Mouse (Mus musculus) Patski (cell line): ENCODE data around the gene Rasgrp4. TPM values are rescaled to one million over a fixed set of nuclear protein-coding genes. Genes with fewer than 3 reads are reported as not detected.
"Not testable (repeated sequence)": the region's sequence is repeated elsewhere in the genome, so short reads cannot be mapped to it uniquely, and the experiment has no call there.

ENCODE experiments used
- ATAC-seq: fragments of 100-300 bp; one replicate; pipeline ENCODE4 v1.8.0; 2021
- CTCF ChIA-PET: fragments of 350-600 bp; sonication (Branson Sonifier 250); formaldehyde crosslinking; loops from one replicate; lab custom pipeline; 2022; ENCODE audit warnings: inconsistent platforms; lab: Charles Lee
- POLR2A ChIA-PET: fragments of 350-600 bp; sonication (Branson Sonifier 250); formaldehyde crosslinking; loops from one replicate; lab custom pipeline; 2022; ENCODE audit warnings: antibody characterized with exemption, inconsistent platforms; lab: Charles Lee
- DNase-seq: peaks from one replicate; pipeline ENCODE4 v3.0.0-alpha.2; 2011; ENCODE audit warnings: low read depth, low spot score
- H3K27me3 ChIP-seq: fragments of 371-371 bp; one replicate; pipeline ENCODE4 v1.5.1; 2021
- CTCF ChIP-seq: fragments of 100-300 bp; IDR thresholded peaks from one replicate; pipeline ENCODE4 v1.5.1; 2021
- in situ Hi-C: fragments of 300-500 bp; cut with MboI; formaldehyde crosslinking; loops from 3 replicates; pipeline ENCODE4 v1.11.1; 2018; ENCODE audit warnings: low pct_unique_long_range_greater_than_20kb, mixed read lengths
- polyA plus RNA-seq: library from polyadenylated mRNA; unstranded; gene quantifications from one replicate; pipeline ENCODE4 v1.2.3, GENCODE M21; 2021

The Rasgrp4 gene
- polyA plus RNA-seq, 1 experiment from 2014 or later, result 0.05 TPM

DNA sequence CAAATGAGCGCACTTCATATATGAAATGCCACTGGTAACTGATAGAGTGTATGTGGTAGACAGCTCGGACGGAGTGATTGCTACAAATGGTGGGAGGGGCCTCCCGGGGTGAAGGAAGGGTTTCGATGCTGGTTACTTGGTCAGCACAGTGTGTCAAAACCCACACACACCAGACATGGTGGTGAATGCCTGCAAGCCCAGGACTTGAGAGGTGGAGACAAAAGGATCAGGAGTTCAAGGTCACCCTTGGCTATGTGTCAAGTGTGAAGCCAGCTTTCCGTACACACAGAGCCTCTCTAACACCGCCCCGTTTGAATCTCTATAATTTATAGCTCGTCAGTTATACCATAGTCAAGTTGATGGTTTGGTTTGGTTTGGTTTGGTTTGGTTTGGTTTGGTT is 11.8 kb upstream of the Rasgrp4 start:
- DNase-seq (no peak), ATAC-seq (no peak)
- in situ Hi-C loops, result loop anchor here (25.0 kb wide), 1 partner anchor 414 kb away; no protein-coding TSS in a partner anchor
- no peak for TF ChIP-seq CTCF
- peaks cover 4% of the 10 kb centered on the region for H3K27me3 ChIP-seq
- ChIA-PET CTCF (no interaction called here), POLR2A (no interaction called here)

DNA sequence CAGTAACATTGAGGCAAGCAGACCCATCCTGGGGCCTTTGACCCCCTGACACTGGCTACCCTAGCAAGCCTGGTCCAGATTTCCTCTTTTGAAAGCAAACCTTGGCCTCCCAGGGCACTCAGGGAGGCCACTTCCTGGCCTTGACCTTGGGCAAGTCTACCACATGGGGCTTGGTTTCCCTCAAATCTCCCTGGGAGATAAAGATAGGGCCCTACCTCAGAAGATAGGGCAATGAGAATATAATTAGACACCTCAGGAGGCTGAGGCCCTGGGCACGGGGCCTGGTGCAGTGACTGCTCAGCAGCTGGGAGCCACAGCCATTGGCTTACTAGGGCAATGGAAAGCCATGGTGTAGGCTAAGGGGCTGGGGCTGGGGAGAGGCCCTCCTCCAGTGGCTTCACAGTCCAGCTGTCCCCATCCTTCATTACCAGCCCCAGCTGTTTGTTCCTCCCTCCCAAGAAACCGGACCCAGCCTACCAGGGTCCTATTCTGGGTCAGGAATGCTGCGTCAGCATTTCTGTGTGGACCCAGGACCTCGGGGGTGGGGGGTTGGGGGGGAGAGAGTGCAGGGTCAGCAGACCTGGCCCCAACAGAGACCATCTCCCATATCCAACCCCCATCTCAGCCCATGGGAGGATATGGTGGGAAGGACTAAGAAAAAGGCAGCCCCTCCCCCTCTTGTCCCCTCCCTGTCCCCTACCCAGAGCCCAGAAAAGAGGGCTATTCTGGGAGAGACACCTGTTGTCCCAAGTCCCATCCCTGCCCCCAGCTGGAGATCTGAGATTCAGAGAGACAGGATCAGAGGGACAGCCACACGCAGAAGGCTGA is 10.9 kb upstream of the Rasgrp4 start:
- DNase-seq (no peak), ATAC-seq (no peak)
- TF ChIP-seq CTCF, result no peak
- POLR2A ChIA-PET, result no interaction called here
- in situ Hi-C loops, result loop anchor here (25.0 kb wide), 1 partner anchor 414 kb away; no protein-coding TSS in a partner anchor
- CTCF ChIA-PET, result no interaction called here
- H3K27me3 ChIP-seq, result peaks cover 4% of the 10 kb centered on the region

DNA sequence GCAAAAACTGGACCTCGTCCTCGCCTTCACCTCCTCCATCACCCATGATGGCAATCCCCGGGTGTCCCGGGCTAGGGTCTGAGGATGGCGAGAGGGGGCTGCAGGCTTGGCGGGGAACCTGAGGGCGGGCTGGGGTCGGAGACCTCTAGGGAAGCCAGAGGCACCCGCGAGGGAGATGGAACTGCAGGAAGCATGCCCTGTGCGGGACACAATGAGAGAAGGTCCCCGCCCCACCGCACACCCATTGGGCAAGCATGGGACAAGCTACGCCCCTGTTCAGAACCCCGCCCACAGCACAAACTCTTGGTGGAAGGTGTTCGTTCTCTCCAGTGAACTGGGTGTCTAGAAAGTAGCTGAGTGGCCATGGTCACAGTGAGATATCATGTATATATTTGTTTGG is 9.7 kb upstream of the Rasgrp4 start, which contains the start of gene Ryr1:
Gene Ryr1, minus strand, starts transcription at position 210 of the 400 bp plus-strand sequence.
- ATAC-seq, result peak; percentile 65
- in situ Hi-C loops, result loop anchor here (5.0 to 25.0 kb wide), 2 partner anchors 167 to 412 kb away; no protein-coding TSS in a partner anchor
- ChIA-PET CTCF (interaction anchor here (2.0 to 2.1 kb wide), 2 partner anchors 21 to 119 kb away, joined by 5 to 10 read pairs; no protein-coding TSS in a partner anchor), POLR2A (no interaction called here)
- DNase-seq, result no peak
- H3K27me3 ChIP-seq, result no peaks in the 10 kb centered on the region
- no peak for TF ChIP-seq CTCF

DNA sequence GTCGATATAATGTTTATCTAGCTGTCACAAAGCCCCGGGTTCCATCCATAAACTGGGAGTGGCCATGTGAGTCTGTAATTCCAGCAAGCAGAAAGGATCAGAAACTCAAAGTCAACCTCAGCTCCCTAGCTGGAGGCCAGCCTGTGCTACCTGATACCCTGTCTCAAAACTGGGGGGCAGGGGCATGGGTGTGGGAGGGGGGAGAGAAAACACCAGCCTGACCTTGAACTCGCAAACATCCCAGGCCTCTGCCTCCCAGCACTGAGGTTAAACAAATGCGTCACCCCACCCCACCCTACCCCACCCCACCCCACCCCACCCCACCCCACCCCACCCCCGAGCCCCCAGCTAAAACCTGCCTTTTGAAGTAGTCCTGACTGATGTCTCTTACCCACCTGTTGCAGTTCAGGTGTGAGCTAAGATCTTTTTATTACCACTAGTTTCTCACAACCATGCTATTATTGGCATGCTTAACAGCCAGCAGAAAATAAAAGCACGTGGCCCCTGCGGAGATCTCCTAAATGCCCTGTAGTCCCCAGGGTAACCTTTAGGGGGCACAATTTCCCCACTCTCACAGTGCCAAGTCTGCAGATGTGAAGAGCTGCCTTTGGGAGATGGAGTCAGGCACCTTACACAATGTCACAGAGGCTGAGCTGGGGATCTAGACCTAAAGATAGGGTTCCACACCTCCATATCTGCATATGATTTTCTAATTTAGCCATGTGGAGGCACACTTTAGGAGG is 8.3 kb upstream of the Rasgrp4 start:
- ChIA-PET POLR2A (no interaction called here), CTCF (interaction anchor here (0.6 to 2.1 kb wide), 10 partner anchors 20 to 175 kb away, joined by 3 to 12 read pairs (median 4); no protein-coding TSS in a partner anchor)
- TF ChIP-seq CTCF, result peak; percentile 86
- DNase-seq (peak; percentile 24), ATAC-seq (no peak)
- in situ Hi-C loops, result loop anchor here (5.0 kb wide), 1 partner anchor 166 kb away; no protein-coding TSS in a partner anchor
- H3K27me3 ChIP-seq, result no peaks in the 10 kb centered on the region

DNA sequence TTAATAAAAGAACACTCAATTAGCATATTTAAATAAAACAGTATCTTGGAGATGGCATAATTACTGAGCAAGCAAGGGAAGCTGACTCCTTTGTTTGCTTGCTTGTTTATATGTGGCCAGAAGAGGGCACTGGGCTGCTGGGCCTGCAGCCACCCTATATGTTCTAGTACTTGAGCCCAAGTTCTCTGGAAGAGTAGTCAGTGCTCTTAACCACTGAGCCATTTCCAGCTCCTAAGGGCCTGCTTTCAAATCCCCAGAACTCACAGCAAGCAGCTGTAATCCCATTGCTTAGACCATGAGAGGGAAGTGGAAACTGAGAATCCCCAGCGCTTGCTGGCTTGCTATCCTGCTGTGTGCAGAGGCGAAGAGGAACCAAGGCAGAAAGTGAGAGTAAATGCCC is 5.9 kb upstream of the Rasgrp4 start:
- ChIA-PET POLR2A (no interaction called here), CTCF (interaction anchor here (0.9 to 2.6 kb wide), 3 partner anchors 32 to 172 kb away, joined by 4 to 8 read pairs (median 4); no protein-coding TSS in a partner anchor)
- in situ Hi-C loops, result loop anchor here (5.0 kb wide), 1 partner anchor 164 kb away; no protein-coding TSS in a partner anchor
- no peak for ATAC-seq
- TF ChIP-seq CTCF, result peak; percentile 70
- peaks cover 4% of the 10 kb centered on the region for H3K27me3 ChIP-seq
- DNase-seq, result no peak

DNA sequence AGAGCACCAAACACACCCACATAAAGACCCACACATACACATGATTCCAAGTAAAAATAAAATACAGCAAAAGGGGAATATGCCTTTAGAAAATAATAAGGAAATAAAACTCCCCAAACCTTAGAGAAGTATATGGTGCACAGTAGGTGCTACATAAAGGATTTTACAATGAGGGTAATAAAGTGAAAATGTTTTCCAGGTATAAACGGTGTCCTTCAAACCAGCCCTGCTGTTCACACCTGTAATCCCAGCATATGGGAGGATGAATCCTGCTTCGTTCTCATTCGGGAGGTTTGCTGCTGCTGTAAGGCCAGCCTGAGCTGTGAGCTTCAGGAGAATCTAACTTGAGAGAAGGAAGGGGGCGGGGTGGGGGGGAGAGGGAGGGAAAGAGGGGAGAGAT is 421 bp upstream of the Rasgrp4 start:
- DNase-seq (no peak), ATAC-seq (no peak)
- in situ Hi-C loops, result no loop called here
- no peak for TF ChIP-seq CTCF
- ChIA-PET CTCF (no interaction called here), POLR2A (no interaction called here)
- peaks cover 27% of the 10 kb centered on the region for H3K27me3 ChIP-seq

DNA sequence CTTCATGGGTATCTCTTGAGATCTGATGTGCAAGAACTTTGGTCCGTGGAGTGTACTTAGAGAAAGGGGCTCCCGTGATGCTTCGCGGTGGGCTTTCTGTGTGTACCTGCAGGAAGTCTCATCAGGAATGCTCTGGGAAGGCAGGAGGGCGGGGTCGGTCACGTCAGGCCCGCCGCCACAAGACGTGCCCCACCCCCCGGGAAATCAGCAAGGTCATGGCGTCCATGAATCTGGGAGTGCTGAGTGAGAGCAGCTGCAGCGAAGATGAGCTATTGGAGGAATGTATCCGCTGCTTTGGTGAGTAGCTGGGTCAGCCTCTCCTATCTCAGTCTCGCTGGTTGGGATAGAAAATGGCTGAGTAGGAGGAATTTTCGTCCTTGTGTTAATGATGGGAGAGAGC is 2.8 kb downstream of the Rasgrp4 start:
- ATAC-seq (no peak), DNase-seq (no peak)
- H3K27me3 ChIP-seq, result peaks cover 27% of the 10 kb centered on the region
- ChIA-PET POLR2A (interaction anchor here (0.7 kb wide), 1 partner anchor 138 kb away, joined by 8 read pairs; no protein-coding TSS in a partner anchor), CTCF (no interaction called here)
- in situ Hi-C loops, result loop anchor here (5.0 kb wide), 1 partner anchor 95 kb away; the partner anchor contains the start of gene Kcnk6
- no peak for TF ChIP-seq CTCF

DNA sequence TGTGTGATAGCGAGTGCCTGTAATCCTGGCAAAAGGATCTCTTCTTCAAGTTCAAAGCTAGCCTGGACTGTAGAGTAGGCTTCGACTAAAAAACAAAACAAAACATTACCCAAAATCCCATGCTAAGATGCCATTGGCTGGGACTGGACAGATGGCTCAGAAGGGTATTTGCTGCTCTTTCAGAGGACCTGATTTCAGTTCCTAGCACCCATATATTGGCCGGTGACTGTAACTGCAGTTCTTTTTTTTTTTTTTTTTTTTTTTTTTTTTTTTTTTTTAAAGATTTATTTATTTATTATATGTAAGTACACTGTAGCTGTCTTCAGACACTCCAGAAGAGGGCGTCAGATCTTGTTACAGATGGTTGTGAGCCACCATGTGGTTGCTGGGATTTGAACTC is 4.6 kb downstream of the Rasgrp4 start:
- ATAC-seq, DNase-seq: not testable (repeated sequence)
- in situ Hi-C loops, result loop anchor here (5.0 kb wide), 1 partner anchor 93 kb away; the partner anchor contains the start of gene Kcnk6
- H3K27me3 ChIP-seq, result peaks cover 23% of the 10 kb centered on the region
- ChIA-PET CTCF (interaction anchor here (0.8 kb wide), 1 partner anchor 8 kb away, joined by 3 read pairs; no protein-coding TSS in a partner anchor), POLR2A (interaction anchor here (1.2 kb wide), 1 partner anchor 16 kb away, joined by 3 read pairs; no protein-coding TSS in a partner anchor)

DNA sequence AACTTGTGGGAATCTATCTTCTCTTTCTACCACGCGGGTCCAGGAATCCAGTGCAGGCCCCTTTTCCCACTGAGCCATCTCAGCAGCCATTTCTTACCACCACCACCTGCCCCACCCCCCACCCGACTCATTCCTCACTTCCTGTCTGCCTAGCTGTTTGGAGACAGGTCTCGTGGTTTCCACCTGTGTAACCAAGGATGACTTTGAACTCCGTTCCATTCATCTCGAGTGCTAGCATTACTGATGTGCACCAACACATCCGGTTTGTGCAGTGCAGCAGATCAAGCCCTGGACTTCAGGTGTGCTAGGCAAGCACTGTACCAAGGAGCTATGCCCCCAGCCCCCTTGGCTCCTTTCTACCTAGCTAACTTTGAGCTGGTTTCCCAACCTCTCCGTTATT is 6.8 kb downstream of the Rasgrp4 start:
- DNase-seq (no peak), ATAC-seq (no peak)
- POLR2A ChIA-PET, result no interaction called here
- H3K27me3 ChIP-seq, result peaks cover 10% of the 10 kb centered on the region
- no peak for TF ChIP-seq CTCF
- in situ Hi-C loops, result no loop called here
- CTCF ChIA-PET, result interaction anchor here (1.5 kb wide), 1 partner anchor 13 kb away, joined by 3 read pairs; no protein-coding TSS in a partner anchor

DNA sequence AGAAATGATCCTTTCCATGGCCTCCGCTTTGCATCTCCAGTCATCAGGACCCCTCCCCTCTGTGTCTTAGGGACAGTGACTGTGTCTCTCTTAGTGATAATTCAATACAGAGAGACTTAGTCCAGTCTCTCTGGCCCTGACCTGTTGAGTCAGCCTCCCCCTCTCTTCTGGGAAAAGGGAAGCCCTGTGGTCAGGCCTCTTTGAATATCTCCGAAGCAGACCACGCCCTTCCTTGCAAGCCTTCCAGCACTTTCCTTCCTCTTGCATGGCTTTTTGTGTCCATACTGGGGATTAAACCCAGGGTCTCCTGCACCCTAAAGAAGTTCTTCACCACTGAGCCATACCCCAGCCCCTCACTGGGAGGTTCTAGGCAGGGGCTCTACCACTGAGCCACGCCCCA is 9.4 kb downstream of the Rasgrp4 start:
- ATAC-seq (no peak), DNase-seq (no peak)
- TF ChIP-seq CTCF, result no peak
- in situ Hi-C loops, result no loop called here
- peaks cover 5% of the 10 kb centered on the region for H3K27me3 ChIP-seq
- ChIA-PET CTCF (no interaction called here), POLR2A (no interaction called here)
